Mouse (Mus musculus) E14TG2a.4 (cell line): ENCODE data around the gene G430095P16Rik.

Experiments
- CTCF ChIP-seq: conservative IDR thresholded peaks from 2 replicates; pipeline ENCODE4 v1.5.1; 2014; ENCODE audit warnings: low read length
- NANOG ChIP-seq: IDR thresholded peaks from 2 replicates; pipeline ENCODE4 v1.6.1; 2014; ENCODE audit warnings: borderline replicate concordance, low read length, mixed read lengths

- peak; percentile 25 for TF ChIP-seq CTCF
- no peak for TF ChIP-seq NANOG
Measured at GRCm38 (mm10) chr8:84725941-84726259, 3.1 kb downstream of the G430095P16Rik start.
